Mouse (Mus musculus): ENCODE data around the gene Emc9. TPM values are rescaled to one million over a fixed set of nuclear protein-coding genes. Genes with fewer than 3 reads are reported as not detected.

The Emc9 gene
- total RNA-seq, 2 experiments from 2014 or later: 43.9 to 57.2 TPM

DNA sequence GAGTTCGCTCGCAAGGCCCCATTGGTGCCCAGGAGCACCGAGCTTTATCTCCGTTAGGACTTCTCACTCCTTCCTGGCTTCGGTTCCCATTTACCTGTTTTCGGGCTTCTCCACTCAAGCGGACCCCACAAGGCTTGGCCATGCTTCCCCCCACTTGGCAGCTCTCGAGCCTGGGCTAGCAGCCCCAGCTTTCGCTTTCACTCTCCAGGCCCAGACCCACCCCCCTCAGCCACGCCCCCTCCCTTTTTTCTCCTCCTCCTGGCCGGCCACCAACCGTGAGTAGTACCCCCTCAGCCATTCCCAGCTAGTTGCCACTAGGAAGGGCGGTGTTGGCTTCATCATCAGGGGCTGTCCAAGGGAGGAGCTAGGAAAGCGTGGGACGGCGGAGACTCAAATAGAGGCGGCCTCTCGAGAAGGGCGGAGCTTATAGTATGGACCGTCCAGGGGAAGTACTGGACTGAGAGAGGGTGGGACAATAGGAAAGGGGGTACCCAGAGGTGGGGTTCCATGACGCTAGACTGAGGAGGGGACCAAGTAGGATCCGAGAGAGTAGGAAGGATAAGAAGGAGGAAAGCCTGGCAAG lies 5.7 kb upstream of the Emc9 start, which contains the start of gene Psme2:
TSS of gene Psme2 (minus strand) at position 366 of the 583 bp plus-strand sequence.
- peak; percentile 95 for DNase-seq

DNA sequence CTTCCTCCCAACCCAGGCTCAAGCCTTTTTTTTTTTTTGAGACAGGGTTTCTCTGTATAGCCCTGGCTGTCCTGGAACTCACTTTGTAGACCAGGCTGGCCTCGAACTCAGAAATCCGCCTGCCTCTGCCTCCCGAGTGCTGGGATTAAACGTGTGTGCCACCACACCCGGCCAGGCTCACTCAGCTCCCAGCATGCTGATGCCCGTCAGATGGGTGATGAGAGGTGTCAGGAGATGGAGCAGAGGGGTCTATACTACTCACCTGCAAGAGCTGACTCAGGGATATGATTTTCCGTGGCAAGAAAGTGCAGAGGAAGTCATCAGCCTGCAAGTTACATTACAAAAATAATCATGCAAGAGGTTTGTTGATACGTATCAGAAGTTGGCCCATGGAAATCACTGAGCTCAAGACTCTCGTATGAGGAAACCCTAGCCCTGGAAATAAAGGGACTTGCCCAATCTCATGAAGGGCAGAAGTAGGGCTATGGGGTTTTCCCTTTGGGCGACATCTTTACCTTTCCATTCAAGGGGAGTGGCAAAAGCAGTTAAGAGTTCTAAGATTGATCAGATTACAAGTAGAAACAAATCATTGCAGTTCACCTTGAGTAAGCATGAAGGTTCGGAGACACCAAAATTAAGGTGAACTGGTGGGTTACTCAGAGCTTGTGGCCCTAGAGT lies 4.8 kb upstream of the Emc9 start:
- no peak for DNase-seq

DNA sequence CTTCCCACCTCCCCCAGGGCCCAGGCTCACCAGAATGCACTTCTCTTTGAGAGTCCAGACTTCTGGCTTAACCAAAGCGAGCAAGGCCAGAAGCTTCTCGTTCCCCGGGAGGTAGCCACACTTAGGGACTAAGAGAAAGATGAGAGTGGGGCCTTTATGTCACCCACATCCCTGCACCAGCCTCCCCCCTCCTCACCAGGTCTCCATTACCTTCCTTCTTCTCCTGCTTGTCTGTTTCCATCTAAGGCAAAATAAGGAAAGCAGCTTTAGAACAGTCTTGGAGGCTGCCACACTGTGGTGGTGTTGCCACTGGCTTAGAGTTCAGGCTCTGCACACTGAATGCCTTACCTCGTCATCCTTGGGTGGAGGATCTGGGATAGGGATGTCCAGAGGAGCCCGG lies 4.2 kb upstream of the Emc9 start:
- DNase-seq: no peak

DNA sequence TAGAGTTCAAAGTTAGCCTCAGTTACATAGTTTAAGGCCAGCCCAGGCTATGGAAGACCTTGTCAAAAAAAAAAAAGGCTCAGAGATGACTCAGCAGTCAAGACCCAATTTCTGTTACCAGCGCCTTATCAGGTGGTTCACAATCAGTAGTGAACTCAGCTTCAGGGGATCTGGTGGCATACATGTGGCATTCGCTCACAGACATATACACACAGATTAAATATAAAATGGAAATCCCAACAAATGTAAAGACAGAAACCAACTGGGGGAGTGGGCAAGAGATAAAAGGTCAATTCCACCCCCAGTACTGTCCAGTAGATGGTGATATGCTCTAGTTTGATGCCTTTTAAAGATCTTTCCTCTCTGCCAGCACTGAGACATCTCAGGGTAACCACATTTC lies 1.0 kb upstream of the Emc9 start:
- no peak for DNase-seq

DNA sequence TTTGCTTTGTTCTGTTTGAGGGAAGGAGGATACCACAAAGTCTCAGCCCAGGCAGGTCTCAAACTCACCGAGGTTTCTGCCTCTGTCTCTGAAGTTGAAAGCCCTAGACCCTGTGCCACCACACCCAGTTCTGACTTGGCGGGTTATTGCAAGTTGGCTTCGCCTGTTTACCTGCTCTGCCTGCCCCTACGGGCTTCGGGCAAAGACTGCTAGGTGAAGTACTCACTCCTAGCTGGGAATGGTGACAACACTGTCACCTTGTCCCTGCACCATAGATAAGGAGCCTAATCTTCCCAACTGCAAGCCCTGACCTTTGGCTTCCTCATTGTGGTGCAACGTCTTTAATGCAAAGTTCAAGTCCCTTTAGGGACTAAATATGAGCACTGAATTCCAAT lies 461 bp upstream of the Emc9 start:
- peak; percentile 32 for DNase-seq

DNA sequence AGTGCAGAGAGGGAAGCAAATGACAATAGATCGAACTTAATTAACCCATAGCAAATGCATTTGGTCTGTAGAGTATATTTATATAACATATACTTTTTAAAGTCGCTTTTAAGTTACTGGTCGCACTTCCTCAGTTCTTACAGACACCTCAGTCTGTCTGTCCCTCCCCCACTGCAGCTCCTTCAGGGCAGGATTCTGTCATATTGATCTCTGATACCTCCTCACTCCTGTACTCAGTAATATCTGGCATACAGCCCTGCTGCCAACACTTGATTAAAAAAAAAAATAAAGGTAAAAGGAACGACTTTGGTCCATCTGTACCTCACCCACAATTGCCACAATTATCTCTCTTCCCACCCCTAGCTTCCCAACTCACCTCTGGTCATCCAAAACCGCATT lies 800 bp downstream of the Emc9 start:
- DNase-seq: no peak

DNA sequence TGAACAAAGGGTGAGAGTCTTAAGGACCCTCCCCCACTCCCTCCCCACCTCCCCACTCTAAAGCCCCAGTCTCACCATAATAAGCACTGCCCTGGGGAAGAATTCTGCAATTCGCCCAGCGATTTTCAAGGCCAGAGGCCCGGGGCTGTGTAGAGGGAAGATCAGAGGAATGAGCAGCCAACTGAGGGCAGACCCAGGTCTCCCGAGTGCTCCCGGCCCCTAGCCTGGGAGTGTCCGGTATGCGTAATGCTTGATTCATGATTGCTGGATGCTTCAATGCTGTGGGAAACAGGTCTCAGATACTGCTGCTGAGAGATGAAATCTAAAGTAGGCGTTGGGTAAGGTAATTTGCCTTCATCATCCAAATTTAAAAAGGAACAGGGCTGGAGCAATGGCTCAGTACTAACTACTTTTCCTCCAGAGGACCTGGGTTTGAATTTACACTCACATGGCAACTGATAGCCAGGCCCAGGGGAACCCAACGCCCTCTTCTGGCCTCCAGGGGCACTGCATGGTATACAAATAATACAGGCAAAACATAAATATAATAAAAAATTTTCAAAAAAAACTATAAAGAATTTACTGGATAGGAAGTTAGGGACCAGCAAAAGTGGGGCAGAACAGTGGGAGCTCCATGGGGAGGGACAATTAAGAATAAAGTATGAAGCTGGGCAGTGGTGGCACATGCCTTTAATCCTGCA lies 3.0 kb downstream of the Emc9 start:
- DNase-seq: no peak

DNA sequence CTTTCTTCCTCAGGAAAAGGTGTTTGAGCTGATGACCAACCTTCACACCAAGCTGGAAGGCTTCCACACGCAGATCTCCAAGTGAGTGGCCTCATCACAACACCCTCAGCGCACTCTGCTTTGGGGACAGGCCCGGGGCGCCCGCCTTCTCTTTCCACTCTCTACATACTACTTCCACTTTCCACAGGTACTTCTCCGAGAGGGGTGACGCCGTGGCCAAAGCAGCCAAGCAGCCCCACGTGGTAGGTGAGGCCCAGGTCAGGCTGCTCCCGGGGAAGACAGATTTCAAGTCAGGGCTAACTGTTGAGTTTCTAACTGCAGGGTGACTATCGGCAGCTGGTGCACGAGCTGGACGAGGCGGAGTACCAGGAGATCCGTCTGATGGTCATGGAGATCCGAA lies 4.4 kb downstream of the Emc9 start:
- no peak for DNase-seq

DNA sequence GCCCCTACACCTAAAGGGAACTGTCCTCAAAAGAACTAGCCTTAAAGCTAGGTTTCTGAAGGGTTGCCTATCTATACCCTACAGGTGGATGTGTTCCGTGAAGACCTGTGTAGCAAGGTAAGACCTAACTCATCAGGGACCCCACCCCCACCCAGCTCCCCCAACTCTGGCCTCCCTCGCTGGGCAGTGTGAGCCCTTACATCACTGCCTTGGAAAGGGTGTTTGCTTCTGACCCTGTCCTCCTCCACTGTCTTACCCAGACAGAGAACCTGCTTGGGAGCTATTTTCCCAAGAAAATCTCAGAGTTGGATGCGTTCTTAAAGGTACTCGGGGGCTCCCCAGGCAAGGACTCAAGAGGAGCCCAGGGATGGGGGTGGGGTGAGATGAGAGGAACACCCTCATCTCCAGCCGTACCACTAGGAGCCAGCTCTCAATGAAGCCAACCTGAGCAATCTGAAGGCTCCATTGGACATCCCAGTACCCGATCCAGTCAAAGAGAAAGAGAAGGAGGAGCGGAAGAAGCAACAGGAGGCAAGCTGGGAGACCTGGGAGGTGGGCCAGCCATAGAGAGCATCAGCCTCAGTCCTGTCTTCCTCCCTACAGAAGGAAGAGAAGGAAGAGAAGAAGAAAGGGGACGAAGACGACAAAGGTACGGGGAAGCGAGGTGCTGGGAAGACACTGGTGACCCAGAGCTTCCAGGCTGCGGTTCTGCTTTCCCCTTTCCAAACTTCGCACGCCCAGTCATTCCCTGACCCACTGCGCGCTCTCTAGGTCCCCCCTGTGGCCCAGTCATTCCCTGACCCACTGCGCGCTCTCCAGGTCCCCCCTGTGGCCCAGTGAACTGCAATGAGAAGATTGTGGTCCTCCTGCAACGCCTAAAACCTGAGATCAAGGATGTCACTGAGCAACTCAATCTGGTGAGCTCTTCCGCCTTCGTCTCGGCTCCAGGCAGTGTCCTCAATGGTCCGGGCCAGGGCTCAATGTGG lies 5.3 kb downstream of the Emc9 start:
- no peak for DNase-seq

DNA sequence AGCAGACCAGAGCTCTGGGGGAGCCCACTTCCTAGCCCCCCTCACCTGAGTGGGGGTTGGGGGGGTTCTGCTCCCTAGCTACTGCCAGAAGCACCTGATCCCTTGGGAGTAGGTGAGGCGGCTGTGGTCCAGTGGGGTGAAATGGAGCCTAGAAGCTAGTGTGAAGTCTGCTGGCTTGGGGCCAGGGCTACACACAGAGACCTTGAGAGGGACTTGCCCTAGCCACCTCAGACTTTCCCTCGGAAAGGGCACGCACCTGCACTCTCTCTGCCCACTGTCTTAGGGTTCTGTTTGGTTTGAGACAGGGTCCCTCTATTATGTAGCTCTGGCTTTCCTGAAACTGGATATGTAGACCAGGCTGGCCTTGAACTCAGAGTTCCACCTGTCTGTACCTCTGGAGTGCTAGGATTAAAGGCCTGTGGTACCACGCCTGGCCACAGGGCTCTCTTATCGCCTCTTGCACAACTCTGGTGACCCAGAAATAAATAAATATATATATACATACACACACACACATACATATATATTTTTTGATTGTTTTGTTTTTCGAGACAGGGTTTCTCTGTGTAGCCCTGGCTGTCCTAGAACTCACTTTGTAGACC lies 6.3 kb downstream of the Emc9 start:
- DNase-seq: peak; percentile 85

DNA sequence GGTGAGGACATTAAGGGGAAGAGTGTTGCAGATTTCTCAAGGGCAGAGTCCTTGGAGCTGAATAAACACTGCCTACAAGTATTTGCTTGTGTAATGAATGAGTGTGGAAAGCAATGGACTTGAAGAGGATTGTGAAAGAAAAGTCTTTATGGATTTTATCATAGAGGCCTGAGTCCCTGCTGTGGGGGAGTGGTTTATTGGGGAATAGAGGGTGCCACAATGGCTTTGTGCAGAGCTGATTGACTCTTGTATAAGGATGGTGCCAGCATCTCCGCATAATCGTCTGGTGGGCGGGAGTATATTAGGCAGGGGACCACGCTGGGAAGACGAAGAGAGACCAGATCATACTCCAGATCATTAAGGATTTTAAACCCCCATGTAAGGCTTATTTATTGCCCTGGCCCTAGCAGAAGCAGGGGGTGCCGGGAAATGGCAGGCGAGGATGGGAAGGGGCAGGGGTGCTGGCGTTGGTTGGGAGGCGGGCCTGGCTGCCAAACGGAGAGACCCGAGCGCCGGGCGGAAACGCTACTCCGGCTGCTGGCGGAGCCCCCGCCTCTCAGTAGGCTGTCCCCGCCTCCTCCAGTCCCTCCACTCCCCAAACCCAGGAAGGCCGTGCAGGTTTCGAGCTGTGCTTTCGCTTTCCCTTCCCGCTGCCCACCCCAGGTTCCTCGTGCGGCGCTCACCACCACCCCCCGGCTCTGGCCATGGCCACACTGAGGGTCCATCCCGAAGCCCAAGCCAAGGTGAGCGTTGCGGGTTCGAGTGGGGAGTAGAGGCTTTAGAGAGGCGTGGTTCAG lies 7.0 kb downstream of the Emc9 start, which contains the start of gene Psme1:
TSS of gene Psme1 (plus strand) at position 253 of the 797 bp plus-strand sequence.
- DNase-seq: peak; percentile 89

DNA sequence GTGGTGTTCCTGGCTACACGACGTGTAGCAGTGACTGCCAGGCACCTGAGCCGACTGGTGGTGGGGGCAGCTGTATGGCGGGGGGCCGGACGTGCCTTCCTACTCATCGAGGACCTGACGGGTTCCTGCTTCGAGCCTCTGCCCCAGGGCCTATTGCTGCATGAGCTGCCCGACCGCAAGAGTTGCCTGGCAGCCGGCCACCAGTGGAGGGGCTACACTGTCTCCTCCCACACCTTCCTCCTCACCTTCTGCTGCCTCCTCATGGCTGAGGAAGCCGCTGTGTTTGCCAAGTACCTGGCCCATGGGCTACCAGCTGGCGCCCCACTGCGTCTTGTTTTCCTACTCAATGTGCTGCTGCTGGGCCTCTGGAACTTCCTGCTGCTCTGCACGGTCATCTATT lies 8.7 kb downstream of the Emc9 start:
- DNase-seq: no peak

DNA sequence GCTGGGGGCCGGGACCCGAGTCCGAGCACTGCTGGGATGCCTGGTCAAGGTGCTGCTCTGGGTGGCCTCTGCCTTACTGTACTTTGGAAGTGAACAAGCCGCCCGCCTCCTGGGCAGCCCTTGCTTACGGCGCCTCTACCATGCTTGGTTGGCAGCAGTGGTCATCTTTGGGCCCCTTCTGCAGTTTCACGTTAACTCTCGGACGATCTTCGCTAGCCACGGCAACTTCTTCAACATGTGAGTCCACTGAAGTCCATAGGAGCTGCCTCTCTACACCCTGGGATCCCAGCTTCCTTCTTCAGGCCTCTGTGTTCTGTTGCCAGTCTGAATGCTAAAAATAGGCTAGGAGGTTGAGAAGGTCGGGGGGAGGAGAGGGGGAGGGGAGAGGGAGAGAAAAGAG lies 9.4 kb downstream of the Emc9 start:
- DNase-seq: no peak

DNA sequence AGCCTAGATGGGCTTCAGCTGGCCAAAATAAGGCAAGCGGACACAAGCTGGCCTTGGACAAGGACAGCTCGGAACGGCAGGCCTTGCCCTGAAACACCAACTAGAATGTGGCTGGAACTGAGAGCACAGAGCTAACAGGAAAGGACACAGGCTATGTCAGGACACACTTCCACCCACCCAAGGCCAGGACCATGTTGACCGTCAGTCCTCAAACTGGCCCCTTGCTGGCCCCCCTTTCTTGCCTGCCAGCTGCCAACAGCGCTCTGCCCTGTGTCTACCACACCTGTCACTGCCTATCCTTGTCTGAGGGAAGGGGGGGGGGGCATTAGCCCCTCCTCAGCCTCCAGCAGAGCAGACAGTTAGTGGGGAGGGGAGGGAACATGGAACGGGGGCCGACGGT lies 9.8 kb downstream of the Emc9 start, which contains the start of gene Fitm1:
TSS of gene Fitm1 (plus strand) at position 316 of the 400 bp plus-strand sequence.
- DNase-seq: no peak

DNA sequence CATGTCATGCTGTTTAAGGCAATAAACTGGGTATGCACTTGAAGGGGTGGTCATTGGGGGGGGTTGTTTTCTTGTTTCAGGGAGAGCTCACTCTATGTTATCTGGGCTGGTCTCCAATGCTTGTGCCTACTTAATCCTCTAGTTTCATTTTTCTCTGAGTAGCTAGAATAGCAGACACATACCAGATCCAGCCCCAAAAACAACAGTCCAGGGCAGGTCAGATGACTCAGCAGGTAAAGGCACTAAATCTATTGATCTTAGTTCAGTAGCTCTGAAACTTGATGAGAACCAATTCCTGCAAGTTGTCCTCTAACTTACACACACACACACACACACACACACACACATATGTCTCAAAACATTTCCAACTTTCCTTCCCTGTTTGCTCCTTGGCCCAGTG lies 13.3 kb downstream of the Emc9 start:
- DNase-seq: no peak

DNA sequence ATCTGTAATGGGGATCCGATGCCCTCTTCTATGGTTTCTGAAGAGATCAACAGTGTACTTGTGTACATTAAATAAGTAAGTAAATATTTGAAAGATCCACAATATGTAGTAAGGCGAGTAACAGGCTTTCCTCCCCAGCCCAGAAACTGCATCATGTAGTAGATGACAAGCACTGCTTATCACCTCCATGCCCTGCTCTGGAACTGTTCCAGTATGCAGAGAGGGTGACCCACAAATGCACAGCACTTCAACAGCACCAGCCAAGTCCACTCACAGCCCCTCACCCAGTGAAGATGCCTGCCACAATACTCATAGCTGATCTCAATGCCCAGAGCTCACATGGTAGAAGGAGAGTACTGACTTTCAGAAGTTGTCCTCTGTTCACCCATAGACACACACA lies 14.5 kb downstream of the Emc9 start:
- no peak for DNase-seq

DNA sequence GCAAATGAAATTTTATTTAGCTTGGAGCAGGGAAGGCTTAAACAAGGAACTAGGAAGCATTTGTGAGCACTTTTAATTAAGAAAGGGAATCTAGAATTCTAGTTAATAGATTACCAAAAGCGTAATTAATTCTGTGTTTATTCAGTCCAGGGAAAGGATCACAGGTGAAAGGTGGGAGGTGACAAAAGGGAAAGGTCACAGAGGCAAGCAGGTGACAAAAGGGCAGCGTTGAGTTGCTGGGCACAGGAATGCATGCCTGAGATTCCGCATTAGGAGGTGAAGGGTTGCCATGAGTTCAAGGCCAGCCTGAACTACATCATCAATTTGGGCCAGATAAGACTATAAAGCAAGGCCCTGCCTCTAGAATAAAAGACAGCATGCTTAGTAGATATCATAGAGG lies 17.6 kb downstream of the Emc9 start:
- no peak for DNase-seq

DNA sequence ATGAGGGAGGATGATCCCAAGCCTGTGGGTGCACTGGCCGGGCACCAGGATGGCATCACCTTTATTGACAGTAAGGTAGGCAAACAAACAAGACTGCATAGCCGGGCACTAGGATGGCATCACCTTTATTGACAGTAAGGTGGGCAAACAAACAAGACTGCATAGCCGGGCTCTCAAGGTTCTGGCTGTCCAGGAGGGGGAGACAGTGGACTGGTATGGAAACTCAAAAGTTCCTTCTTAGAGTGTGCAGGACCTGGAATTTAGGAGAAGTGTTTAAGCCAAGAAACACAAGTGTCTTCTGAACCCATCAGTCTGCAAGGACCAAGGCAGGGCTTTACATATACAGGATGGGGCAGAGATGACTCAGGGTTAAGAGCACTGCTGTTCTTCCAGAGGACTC lies 19.4 kb downstream of the Emc9 start:
- no peak for DNase-seq

DNA sequence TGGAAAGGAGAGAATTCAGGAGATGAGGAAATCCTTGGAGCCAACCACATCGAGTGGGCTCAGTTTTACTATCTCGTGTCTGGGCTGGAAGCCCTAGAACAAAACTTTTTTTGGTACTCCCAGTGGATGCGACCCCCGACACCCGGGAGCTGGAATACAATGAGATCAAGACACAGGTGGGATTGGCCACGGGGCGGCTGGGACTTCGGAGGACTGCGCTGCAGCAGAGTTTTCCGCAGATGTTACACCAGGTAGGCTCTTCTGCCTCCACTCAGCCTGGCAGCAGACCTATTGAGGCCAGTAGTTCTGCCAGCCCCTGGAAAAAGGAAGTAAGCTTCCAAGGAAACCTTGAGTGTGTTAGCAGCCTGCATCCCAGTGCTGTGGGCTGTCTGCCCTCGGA lies 21.9 kb downstream of the Emc9 start:
- DNase-seq: no peak

DNA sequence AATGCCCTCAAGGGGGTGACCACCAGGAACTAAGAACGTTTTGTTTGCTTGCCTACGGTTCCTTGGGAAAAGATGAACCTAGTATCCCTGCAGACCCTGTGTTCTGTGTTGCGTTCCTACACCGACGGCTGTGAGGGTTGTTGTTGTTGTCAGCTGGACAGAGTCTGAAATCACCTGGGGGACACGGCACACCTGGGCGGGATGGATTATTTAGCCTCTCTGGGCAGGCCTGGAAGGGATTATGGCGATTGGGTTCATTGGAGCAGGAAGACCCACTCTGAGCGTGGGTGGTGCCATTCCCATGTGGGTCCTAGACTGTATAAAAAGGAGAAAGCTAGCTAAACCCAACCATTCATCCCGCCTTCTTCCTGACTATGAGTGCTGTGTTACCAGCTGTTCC lies 23.2 kb downstream of the Emc9 start:
- no peak for DNase-seq
